Mouse (Mus musculus): ENCODE measurements at regions not wholly inside any gene's neighbourhood (a gene's known extent, or its start where the extent isn't known, plus 50 kb on each side); places are given as distances from the start of the nearest gene placed in this dataset.

DNA sequence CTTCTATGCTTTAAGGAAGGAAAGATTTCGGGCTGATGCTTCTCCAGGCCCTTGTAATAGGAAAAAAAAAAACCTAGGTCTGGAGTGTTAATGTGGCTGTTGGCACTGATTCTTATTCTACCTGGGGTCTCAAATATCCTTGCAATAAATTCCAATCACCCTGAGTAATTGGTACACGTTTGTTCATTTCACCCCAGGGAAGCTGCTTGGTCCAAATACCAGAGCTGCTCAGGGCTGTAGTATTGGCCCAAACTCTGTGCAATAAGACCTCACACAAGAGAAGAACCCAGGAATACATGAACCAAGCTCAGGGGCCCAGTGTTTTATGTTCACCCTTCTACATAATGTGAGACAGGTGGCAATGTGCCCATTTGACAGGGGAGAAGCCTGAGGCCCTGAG lies 366.8 kb downstream of the Tox3 start:
- DNase-seq (no peak), ATAC-seq (no peak)
- Histone ChIP-seq H3K9ac (no peak overlapping the region), H3K4me3 (ENCODE audit: low read depth, low read length) (no peak overlapping the region), H3K4me1 (ENCODE audit: insufficient read depth) (no peaks in the 10 kb centered on the region; the same call in 1 of the 2 replicates), H3K4me2 (ENCODE audit: low read depth) (no peak overlapping the region), H3K36me3 (ENCODE audit: insufficient read depth) (no peaks in the 10 kb centered on the region), H3K9me3 (ENCODE audit: low read length) (no peaks in the 10 kb centered on the region), H3K27me3 (ENCODE audit: insufficient read depth, low read length) (no peaks in the 10 kb centered on the region), H3K27ac (ENCODE audit: low read depth, low read length) (no peak overlapping the region)
- WGBS = 88% methylated on average over 2 of the region's 2 CpGs
- TF ChIP-seq CTCF (IDR thresholded peaks at IDR 0.05; ENCODE audit: low read depth) = no peak

DNA sequence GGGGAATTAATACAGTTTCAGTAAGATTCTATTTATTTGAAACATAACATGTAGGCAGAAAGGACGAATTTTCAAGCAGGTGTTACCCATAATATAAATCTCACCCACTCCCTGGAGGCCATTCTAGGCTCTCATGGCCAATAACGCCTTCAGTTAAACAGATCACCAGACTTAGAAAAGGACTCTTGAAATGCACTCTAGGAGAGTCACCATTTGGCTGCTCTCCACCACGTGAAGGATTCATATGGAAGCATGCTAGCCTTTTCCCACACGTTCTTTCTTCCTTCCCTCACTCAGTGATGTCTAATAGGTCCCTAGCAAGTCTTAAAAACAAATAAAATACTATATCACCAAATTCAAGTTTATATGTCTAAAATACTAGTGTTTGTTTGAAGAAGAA lies 367.7 kb downstream of the Tox3 start:
- Histone ChIP-seq H3K9me3 (ENCODE audit: low read length) (no peaks in the 10 kb centered on the region), H3K27me3 (ENCODE audit: insufficient read depth, low read length) (no peaks in the 10 kb centered on the region), H3K4me1 (ENCODE audit: insufficient read depth) (no peaks in the 10 kb centered on the region; the same call in 1 of the 2 replicates), H3K4me2 (ENCODE audit: low read depth) (no peak overlapping the region), H3K36me3 (ENCODE audit: insufficient read depth) (no peaks in the 10 kb centered on the region), H3K4me3 (ENCODE audit: low read depth, low read length) (no peak overlapping the region), H3K9ac (no peak overlapping the region), H3K27ac (ENCODE audit: low read depth, low read length) (no peak overlapping the region)
- DNase-seq (no peak), ATAC-seq (no peak)
- no peak for TF ChIP-seq CTCF (IDR thresholded peaks at IDR 0.05; ENCODE audit: low read depth)
- 67% methylated on average over 4 of the region's 4 CpGs for WGBS

DNA sequence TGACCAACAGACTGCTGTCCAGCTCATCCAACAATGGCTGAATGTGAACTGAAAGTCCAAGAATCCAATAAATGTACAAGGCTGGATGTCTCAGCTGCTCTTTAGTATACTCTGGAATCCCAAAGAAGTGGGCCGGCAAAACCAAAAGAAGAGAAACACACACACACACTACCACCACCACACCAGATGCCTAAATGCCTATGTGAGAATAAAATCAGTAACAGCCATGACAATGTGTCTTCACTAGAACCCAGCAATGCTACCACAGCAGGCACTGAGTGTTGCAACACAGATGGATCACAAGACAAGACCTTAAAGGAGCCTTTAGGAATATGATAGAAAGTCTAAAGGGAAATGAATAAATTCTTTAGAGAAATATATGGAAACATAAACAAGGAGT lies 385.3 kb downstream of the Tox3 start:
- Histone ChIP-seq H3K4me1 (ENCODE audit: insufficient read depth) (no peaks in the 10 kb centered on the region), H3K4me2 (ENCODE audit: low read depth) (no peak overlapping the region), H3K4me3 (ENCODE audit: low read depth, low read length) (no peak overlapping the region), H3K9me3 (ENCODE audit: low read length) (no peaks in the 10 kb centered on the region), H3K27ac (ENCODE audit: low read depth, low read length) (no peak overlapping the region), H3K27me3 (ENCODE audit: insufficient read depth, low read length) (no peaks in the 10 kb centered on the region), H3K36me3 (ENCODE audit: insufficient read depth) (no peaks in the 10 kb centered on the region), H3K9ac (no peak overlapping the region)
- no peak for DNase-seq
- no peak for ATAC-seq
- no peak for TF ChIP-seq CTCF (IDR thresholded peaks at IDR 0.05; ENCODE audit: low read depth)
- WGBS = 84% methylated on average over 1 of the region's 1 CpGs

- DNase-seq = no peak
- H3K4me1 ChIP-seq (ENCODE audit: insufficient read depth) = no peaks in the 10 kb centered on the region
- no peaks in the 10 kb centered on the region for H3K27me3 ChIP-seq (ENCODE audit: insufficient read depth, low read length)
- no peaks in the 10 kb centered on the region for H3K9me3 ChIP-seq (ENCODE audit: low read length)
- no peak overlapping the region for H3K9ac ChIP-seq
- no peaks in the 10 kb centered on the region for H3K36me3 ChIP-seq (ENCODE audit: insufficient read depth)
- no peak for TF ChIP-seq CTCF (IDR thresholded peaks at IDR 0.05; ENCODE audit: low read depth)
- no peak overlapping the region for H3K4me2 ChIP-seq (ENCODE audit: low read depth)
- H3K4me3 ChIP-seq (ENCODE audit: low read depth, low read length) = no peak overlapping the region
- ATAC-seq = no peak
- H3K27ac ChIP-seq (ENCODE audit: low read depth, low read length) = no peak overlapping the region
Measured at GRCm38 (mm10) chr8:89957486-89957885, 390.7 kb downstream of the Tox3 start.

DNA sequence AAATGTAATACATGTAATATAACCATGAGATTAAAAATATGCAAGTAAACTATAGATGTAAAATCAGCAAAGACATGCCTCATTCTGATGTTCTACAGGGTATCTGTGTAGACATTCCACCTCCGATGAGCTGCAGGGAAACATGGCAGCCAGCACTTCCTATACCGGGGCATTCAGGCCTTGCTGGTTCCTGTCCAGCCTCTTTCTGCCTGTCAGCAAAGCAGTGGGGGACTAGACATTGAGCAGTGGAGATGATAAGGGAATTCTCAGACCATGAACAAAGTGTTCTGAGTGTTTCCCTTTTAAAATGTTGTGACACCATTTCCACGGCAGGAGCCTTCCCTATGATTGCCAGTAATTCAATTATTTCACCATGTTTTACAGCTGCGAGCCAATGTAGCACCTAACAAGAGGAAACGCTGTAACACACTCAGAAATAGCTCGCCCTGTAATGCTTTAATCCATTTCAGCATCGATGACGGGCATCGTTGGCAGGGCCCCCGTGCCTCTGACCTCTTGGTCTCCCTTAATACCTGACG lies 391.6 kb downstream of the Tox3 start:
- H3K9ac ChIP-seq = no peak overlapping the region
- no peaks in the 10 kb centered on the region for H3K36me3 ChIP-seq (ENCODE audit: insufficient read depth)
- no peak for TF ChIP-seq CTCF (IDR thresholded peaks at IDR 0.05; ENCODE audit: low read depth)
- H3K27me3 ChIP-seq (ENCODE audit: insufficient read depth, low read length) = no peaks in the 10 kb centered on the region
- ATAC-seq (no peak), DNase-seq (no peak)
- no peaks in the 10 kb centered on the region for H3K4me1 ChIP-seq (ENCODE audit: insufficient read depth)
- H3K4me2 ChIP-seq (ENCODE audit: low read depth) = no peak overlapping the region
- H3K9me3 ChIP-seq (ENCODE audit: low read length) = no peaks in the 10 kb centered on the region
- no peak overlapping the region for H3K27ac ChIP-seq (ENCODE audit: low read depth, low read length)
- H3K4me3 ChIP-seq (ENCODE audit: low read depth, low read length) = no peak overlapping the region
- WGBS = 22% methylated on average over 11 of the region's 11 CpGs

DNA sequence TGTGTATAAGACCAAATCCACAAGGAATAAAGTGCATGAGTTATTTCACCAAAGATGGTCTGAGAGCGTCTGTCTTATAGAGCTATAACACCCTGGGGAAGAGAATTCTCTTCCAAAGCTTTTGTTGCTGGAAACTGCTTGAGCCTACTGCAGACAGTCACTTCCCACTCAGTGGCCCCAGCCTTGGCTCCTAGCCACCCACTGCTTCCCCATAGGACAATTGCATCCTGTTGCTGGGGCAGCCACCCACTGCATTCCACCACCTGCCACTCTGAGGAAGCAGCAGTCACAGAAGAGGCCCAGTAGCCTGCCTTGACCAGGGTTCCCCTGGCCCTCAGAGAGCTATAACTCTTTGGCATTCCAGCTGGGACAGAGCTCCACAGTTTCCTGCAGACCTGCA lies 409.3 kb downstream of the Tox3 start:
- no peaks in the 10 kb centered on the region for H3K36me3 ChIP-seq (ENCODE audit: insufficient read depth)
- H3K4me3 ChIP-seq (ENCODE audit: low read depth, low read length) = no peak overlapping the region
- no peaks in the 10 kb centered on the region for H3K4me1 ChIP-seq (ENCODE audit: insufficient read depth)
- no peak overlapping the region for H3K27ac ChIP-seq (ENCODE audit: low read depth, low read length)
- H3K27me3 ChIP-seq (ENCODE audit: insufficient read depth, low read length) = no peaks in the 10 kb centered on the region
- H3K9ac ChIP-seq = no peak overlapping the region
- TF ChIP-seq CTCF (IDR thresholded peaks at IDR 0.05; ENCODE audit: low read depth) = no peak
- DNase-seq (no peak), ATAC-seq (no peak)
- H3K9me3 ChIP-seq (ENCODE audit: low read length) = no peaks in the 10 kb centered on the region
- WGBS = 87% methylated on average over 1 of the region's 1 CpGs
- H3K4me2 ChIP-seq (ENCODE audit: low read depth) = no peak overlapping the region

GRCm38 (mm10) chr8:89934521-89934920 lies 413.6 kb downstream of the Tox3 start:
- H3K4me2 ChIP-seq (ENCODE audit: low read depth) = no peak overlapping the region
- H3K27ac ChIP-seq (ENCODE audit: low read depth, low read length) = no peak overlapping the region
- H3K36me3 ChIP-seq (ENCODE audit: insufficient read depth) = no peaks in the 10 kb centered on the region
- no peaks in the 10 kb centered on the region for H3K27me3 ChIP-seq (ENCODE audit: insufficient read depth, low read length)
- no peaks in the 10 kb centered on the region for H3K9me3 ChIP-seq (ENCODE audit: low read length)
- TF ChIP-seq CTCF (IDR thresholded peaks at IDR 0.05; ENCODE audit: low read depth) = no peak
- 86% methylated on average over 2 of the region's 2 CpGs for WGBS
- ATAC-seq (no peak), DNase-seq (no peak)
- no peaks in the 10 kb centered on the region for H3K4me1 ChIP-seq (ENCODE audit: insufficient read depth)
- H3K4me3 ChIP-seq (ENCODE audit: low read depth, low read length) = no peak overlapping the region
- H3K9ac ChIP-seq = no peak overlapping the region

Data from forebrain, postnatal 0 days (tissue).